Mouse (Mus musculus) E14TG2a.4 (cell line): ENCODE data around the gene Stim2.

Experiments
- CTCF ChIP-seq: conservative IDR thresholded peaks from 2 replicates; pipeline ENCODE4 v1.5.1; 2014; ENCODE audit warnings: low read length
- POU5F1 ChIP-seq: IDR thresholded peaks from 2 replicates; pipeline ENCODE4 v1.6.1; 2014; ENCODE audit warnings: low read length, borderline replicate concordance

DNA sequence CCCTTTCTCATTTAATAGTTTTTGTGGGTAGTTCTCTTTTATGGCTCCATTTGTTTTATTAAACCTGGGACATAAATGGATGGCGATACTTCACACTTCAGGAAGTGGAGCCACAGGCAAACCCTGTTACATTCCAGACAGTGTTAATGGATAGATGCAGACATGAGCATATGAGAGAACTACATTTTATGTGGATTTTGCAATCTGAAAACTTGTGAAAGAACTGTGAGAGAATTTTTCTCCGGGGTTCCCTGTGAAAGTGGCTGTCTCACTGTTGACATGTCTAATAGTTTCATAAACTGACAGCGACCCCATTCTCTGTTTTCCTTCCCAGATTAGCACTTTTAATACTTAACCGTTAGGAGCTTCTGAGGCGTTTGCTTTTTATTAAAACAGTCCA is 2.7 kb downstream of the Stim2 start:
- TF ChIP-seq POU5F1 (no peak), CTCF (no peak)
